Mouse (Mus musculus) ES-E14 (cell line): ENCODE measurements around the gene Mrps10.

Experiments
- CHD2 ChIP-seq: IDR thresholded peaks from 2 replicates; pipeline ENCODE4 v1.6.1; 2014; ENCODE audit warnings: mild to moderate bottlenecking, low read depth, low read length, inconsistent platforms
- HCFC1 ChIP-seq: IDR thresholded peaks from 2 replicates; pipeline ENCODE4 v1.6.1; 2012; ENCODE audit warnings: low read length, inconsistent platforms, borderline replicate concordance; ENCODE audit not compliant: insufficient read depth
- MAFK ChIP-seq: IDR thresholded peaks from 2 replicates; pipeline ENCODE4 v1.6.1; 2014; ENCODE audit warnings: mild to moderate bottlenecking, low read depth, low read length, inconsistent platforms; ENCODE audit not compliant: insufficient read depth

GRCm38 (mm10) chr17:47369087-47369443, 378 bp downstream of the Mrps10 start:
- no peak for TF ChIP-seq MAFK
- TF ChIP-seq HCFC1 = no peak
- no peak for TF ChIP-seq CHD2
